Comparison of ENCODE assay signal across 19 mouse cellular contexts in genomic region chr16:38360317-38360716, GRCm38 (mm10). TPM values are rescaled to one million over a fixed set of nuclear protein-coding genes. Genes with fewer than 3 reads are reported as not detected.
DNase-seq lines count a peak whose midpoint lies in the region; ATAC-seq and TF ChIP-seq lines count a peak whose summit lies in the region.
"Had no signal": no experiment of that assay in that cellular context is flagged by ENCODE, and none has a peak within 500 bp of the region (broad histone marks: within the 10 kb centered on the region; RNA-seq: fewer than 3 reads in every experiment).

No protein-coding gene starts in this region.

- H3K27me3 ChIP-seq in intestine, embryonic 15.5 days (replicated peaks) = no peaks in the 10 kb centered on the region
- H3K27me3 ChIP-seq in intestine, postnatal 0 days (replicated peaks; ENCODE audit: control insufficient read depth, insufficient read depth, low read length) = no peaks in the 10 kb centered on the region
- H3K27me3 ChIP-seq in CH12.LX (replicated peaks) = no peaks in the 10 kb centered on the region
- H3K27me3 ChIP-seq: embryonic facial prominence, embryonic 12.5 days; forebrain, embryonic 13.5 days; liver, embryonic 15.5 days; Patski had no signal

- no peak for TF ChIP-seq POLR2A in CH12.LX (IDR thresholded peaks at IDR 0.05; ENCODE audit: low read depth, low read length)

- 0 out of 2 replicates have a peak, but pooled peaks have one; percentile 15 for ATAC-seq in intestine, embryonic 15.5 days
- ATAC-seq in intestine, postnatal 0 days = no peak
- ATAC-seq in megakaryocyte-erythroid progenitor cell, adult 5-6 weeks (replicated peaks; ENCODE audit: low FRiP score, low TSS enrichment, poor library complexity, severe bottlenecking) = peak; percentile 24; the same call in 1 of the 2 replicates
- no peak for ATAC-seq in megakaryocyte, adult 5-6 weeks (ENCODE audit: poor library complexity, severe bottlenecking)
- ATAC-seq: forebrain, embryonic 13.5 days; Patski had no signal

- 0 out of 2 replicates have a peak, but pooled peaks have one; percentile 41 for TF ChIP-seq EP300 in CH12.LX (IDR thresholded peaks at IDR 0.05; ENCODE audit: low read length)

- no peak for TF ChIP-seq CTCF in intestine, postnatal 0 days (IDR thresholded peaks at IDR 0.05; ENCODE audit: low read depth)
- TF ChIP-seq CTCF in CH12.LX (conservative IDR thresholded peaks at IDR 0.05 in 1 of 2, IDR thresholded peaks at IDR 0.05 in 1 of 2; ENCODE audit: low read depth in 2 of 2, low read length in 2 of 2) = no peak

- peak; percentile 90 for DNase-seq in heart, adult 11 months
- DNase-seq in heart, adult 9 months (ENCODE audit: low spot score in 2 of 2) = no peak
- DNase-seq in CH12.LX (ENCODE audit: extremely low read depth) = peak; percentile 48
- no peak for DNase-seq in adipocyte (ENCODE audit: low spot score)
- DNase-seq: adrenal gland, adult 8-10 months; gastrocnemius, postnatal 10 days; kidney, adult 18-20 months; lung, postnatal 36 days; right cerebral cortex, postnatal 14 days had no signal

- H3K36me3 ChIP-seq in intestine, embryonic 15.5 days = no peaks in the 10 kb centered on the region
- H3K36me3 ChIP-seq in intestine, postnatal 0 days (ENCODE audit: control insufficient read depth, insufficient read depth) = peaks cover 4% of the 10 kb centered on the region; the same call in 1 of the 2 replicates
- peaks cover 3 to 49% of the 10 kb centered on the region in 2 experiments for H3K36me3 ChIP-seq in CH12.LX (replicated peaks in 1 of 2; ENCODE audit: control insufficient read depth in 1 of 2, insufficient read depth in 1 of 2, low read length in 1 of 2)
- H3K36me3 ChIP-seq: embryonic facial prominence, embryonic 12.5 days had no signal

- no peak overlapping the region for H3K4me3 ChIP-seq in intestine, embryonic 15.5 days (replicated peaks)
- H3K4me3 ChIP-seq in intestine, postnatal 0 days (ENCODE audit: low read depth, low read length) = no peak overlapping the region
- no peak overlapping the region for H3K4me3 ChIP-seq in CH12.LX (replicated peaks in 1 of 3; ENCODE audit: low read depth in 2 of 3, low read length in 2 of 3, poor library complexity in 1 of 3)
- H3K4me3 ChIP-seq: embryonic facial prominence, embryonic 12.5 days; forebrain, embryonic 13.5 days; liver, embryonic 15.5 days had no signal

- H3K9ac ChIP-seq in intestine, embryonic 15.5 days = no peak overlapping the region
- no peak overlapping the region for H3K9ac ChIP-seq in intestine, postnatal 0 days (ENCODE audit: low read depth, low read length)
- no peak overlapping the region for H3K9ac ChIP-seq in CH12.LX (ENCODE audit: insufficient read depth, low read depth)
- H3K9ac ChIP-seq: embryonic facial prominence, embryonic 12.5 days; forebrain, embryonic 13.5 days; liver, embryonic 15.5 days had no signal

- no peak for TF ChIP-seq RAD21 in CH12.LX (IDR thresholded peaks at IDR 0.05; ENCODE audit: low read depth, low read length)

- H3K9me3 ChIP-seq in intestine, embryonic 15.5 days = no peaks in the 10 kb centered on the region
- H3K9me3 ChIP-seq in intestine, postnatal 0 days (ENCODE audit: control insufficient read depth) = no peaks in the 10 kb centered on the region
- H3K9me3 ChIP-seq in CH12.LX (replicated peaks; ENCODE audit: low read length) = peaks cover 2% of the 10 kb centered on the region
- H3K9me3 ChIP-seq: embryonic facial prominence, embryonic 12.5 days; forebrain, embryonic 13.5 days; liver, embryonic 15.5 days had no signal

- H3K79me2 ChIP-seq in CH12.LX (replicated peaks; ENCODE audit: control insufficient read depth, extremely low read depth, insufficient read depth, poor library complexity, severe bottlenecking) = no peaks in the 10 kb centered on the region; the same call in 1 of the 2 replicates

- H3K4me2 ChIP-seq in intestine, embryonic 15.5 days (replicated peaks) = no peak overlapping the region
- H3K4me2 ChIP-seq in intestine, postnatal 0 days (replicated peaks; ENCODE audit: low read depth) = no peak overlapping the region
- no peak overlapping the region for H3K4me2 ChIP-seq in CH12.LX (ENCODE audit: insufficient read depth, low read depth, poor library complexity, severe bottlenecking)
- H3K4me2 ChIP-seq: embryonic facial prominence, embryonic 12.5 days; forebrain, embryonic 13.5 days; liver, embryonic 15.5 days had no signal

- H3K27ac ChIP-seq in intestine, embryonic 15.5 days = no peak overlapping the region
- H3K27ac ChIP-seq in intestine, postnatal 0 days (ENCODE audit: low read depth, low read length) = no peak overlapping the region
- no peak overlapping the region for H3K27ac ChIP-seq in CH12.LX (ENCODE audit: insufficient read depth, low read depth)
- H3K27ac ChIP-seq: embryonic facial prominence, embryonic 12.5 days; forebrain, embryonic 13.5 days; liver, embryonic 15.5 days had no signal

- dilution Hi-C loops in CH12.LX (cut with MboI; ENCODE audit: extremely low pct_ligation_motif_present, extremely low pct_unique_long_range_greater_than_20kb, low sequenced_read_pairs) = no loop called here

- H3K4me1 ChIP-seq in intestine, embryonic 15.5 days (replicated peaks) = peaks cover 10% of the 10 kb centered on the region; the same call in 1 of the 2 replicates
- H3K4me1 ChIP-seq in intestine, postnatal 0 days (replicated peaks; ENCODE audit: control insufficient read depth, insufficient read depth, low read length) = no peaks in the 10 kb centered on the region
- H3K4me1 ChIP-seq in CH12.LX (ENCODE audit: control insufficient read depth in 1 of 2, insufficient read depth in 2 of 2) = peaks cover 23 to 54% of the 10 kb centered on the region in 2 experiments

- in situ Hi-C loops in CH12.LX (cut with MboI; ENCODE audit: low pct_ligation_motif_present, low pct_unique_long_range_greater_than_20kb, low sequenced_read_pairs) = no loop called here

- 44% methylated on average over 2 of the region's 2 CpGs for WGBS in intestine, embryonic 15.5 days
- 51% methylated on average over 2 of the region's 2 CpGs for WGBS in intestine, postnatal 0 days

TF ChIP-seq in CH12.LX, 34 proteins besides CTCF, POLR2A, EP300 and RAD21 (continues in another document):
- TF ChIP-seq USF1 (IDR thresholded peaks at IDR 0.05; ENCODE audit: low read depth, low read length) (peak; percentile 62), USF2 (conservative IDR thresholded peaks at IDR 0.05; ENCODE audit: low read depth, low read length) (peak; percentile 64), KAT2A (IDR thresholded peaks at IDR 0.05; ENCODE audit: insufficient replicate concordance, low read length) (no peak), TCF12 (IDR thresholded peaks at IDR 0.05; ENCODE audit: low read depth, low read length) (peak; percentile 88), ETS1 (conservative IDR thresholded peaks at IDR 0.05; ENCODE audit: low read depth, low read length) (peak; percentile 85), CHD2 (IDR thresholded peaks at IDR 0.05; ENCODE audit: low read length) (no peak), TBP (conservative IDR thresholded peaks at IDR 0.05; ENCODE audit: low read depth, low read length) (no peak), PAX5 (IDR thresholded peaks at IDR 0.05; ENCODE audit: low read length) (no peak), GABPA (IDR thresholded peaks at IDR 0.05; ENCODE audit: insufficient replicate concordance, low read depth, low read length) (no peak)

RNA-seq across cellular contexts. Expression of gene Popdc2, which starts 1.7 kb away (rescaled TPM):
- 14.8 and 15.4 TPM in 2 replicates for polyA plus RNA-seq in intestine, embryonic 15.5 days (2015; fragmentation: Nextera tagmentation; extraction: Ambion mirVana)
- polyA plus RNA-seq in intestine, postnatal 0 days (2015; fragmentation: Nextera tagmentation; extraction: Ambion mirVana) = 16.6 and 16.9 TPM in 2 replicates
- 1.0 and 3.6 TPM in 2 replicates for total RNA-seq in CH12.LX (2012; rRNA removed)
- 0.17 and 0.30 TPM in 2 replicates for total RNA-seq in CH12.LX (2014; rRNA removed)
- 0.35 and 1.1 TPM in 2 replicates for polyA plus RNA-seq in CH12.LX (2012; ENCODE audit: insufficient read length, low read depth)
- total RNA-seq in megakaryocyte-erythroid progenitor cell, adult 5-6 weeks (2014; fragmentation: Nextera tagmentation) = 10.0 and 10.1 TPM in 2 replicates
- total RNA-seq in megakaryocyte-erythroid progenitor cell, adult 5-6 weeks (2017) = 3.1 TPM in 1 of 2 replicates, not detected in the other
- 0.38 and 3.9 TPM in 2 replicates for total RNA-seq in megakaryocyte, adult 5-6 weeks (2015)
- total RNA-seq in megakaryocyte, adult 5-6 weeks (2017) = 1.8 TPM in 1 of 2 replicates, not detected in the other

RNA-seq across cellular contexts. Expression of gene Gm21987, which starts 13.5 kb away (rescaled TPM):
- 0.53 TPM in 1 of 2 replicates, not detected in the other for polyA plus RNA-seq in intestine, embryonic 15.5 days (2015; fragmentation: Nextera tagmentation; extraction: Ambion mirVana)
- 0.38 TPM in 1 of 2 replicates, not detected in the other for polyA plus RNA-seq in intestine, postnatal 0 days (2015; fragmentation: Nextera tagmentation; extraction: Ambion mirVana)
- total RNA-seq in CH12.LX (2012; rRNA removed) (0.42 TPM in 1 of 2 replicates, not detected in the other), CH12.LX (2014; rRNA removed) (not detected in 2 replicates)
- polyA plus RNA-seq in CH12.LX (2012; ENCODE audit: insufficient read length, low read depth) = 0.87 TPM in 1 of 2 replicates, not detected in the other
- total RNA-seq in megakaryocyte-erythroid progenitor cell, adult 5-6 weeks (2014; fragmentation: Nextera tagmentation) = not detected in 2 replicates
- total RNA-seq in megakaryocyte-erythroid progenitor cell, adult 5-6 weeks (2017) = not detected in 2 replicates
- total RNA-seq in megakaryocyte, adult 5-6 weeks (2015) = not detected in 2 replicates
- not detected in 2 replicates for total RNA-seq in megakaryocyte, adult 5-6 weeks (2017)
- total RNA-seq: gastrocnemius, postnatal 10 days; neutrophil, adult 5-6 weeks had no signal
- polyA plus RNA-seq: embryonic facial prominence, embryonic 12.5 days; forebrain, embryonic 13.5 days; liver, embryonic 15.5 days; Patski; stomach, embryonic 14.5 days had no signal

RNA-seq across cellular contexts. Expression of gene Cox17, which starts 13.5 kb away (rescaled TPM):
- 233 TPM in 2 replicates for polyA plus RNA-seq in intestine, embryonic 15.5 days (2015; fragmentation: Nextera tagmentation; extraction: Ambion mirVana)
- polyA plus RNA-seq in intestine, postnatal 0 days (2015; fragmentation: Nextera tagmentation; extraction: Ambion mirVana) = 557 and 587 TPM in 2 replicates
- total RNA-seq in CH12.LX (2012; rRNA removed) (643 and 706 TPM in 2 replicates), CH12.LX (2014; rRNA removed) (410 and 438 TPM in 2 replicates)
- polyA plus RNA-seq in CH12.LX (2012; ENCODE audit: insufficient read length, low read depth) = 533 and 622 TPM in 2 replicates
- 228 and 369 TPM in 2 replicates for total RNA-seq in megakaryocyte-erythroid progenitor cell, adult 5-6 weeks (2014; fragmentation: Nextera tagmentation)
- 465 and 506 TPM in 2 replicates for total RNA-seq in megakaryocyte-erythroid progenitor cell, adult 5-6 weeks (2017)
- total RNA-seq in megakaryocyte, adult 5-6 weeks (2015) = 89.3 and 106 TPM in 2 replicates
- 210 and 268 TPM in 2 replicates for total RNA-seq in megakaryocyte, adult 5-6 weeks (2017)

RNA-seq across cellular contexts. Expression of gene Maats1, which starts 18.4 kb away (rescaled TPM):
- 0.08 and 0.18 TPM in 2 replicates for polyA plus RNA-seq in intestine, embryonic 15.5 days (2015; fragmentation: Nextera tagmentation; extraction: Ambion mirVana)
- polyA plus RNA-seq in intestine, postnatal 0 days (2015; fragmentation: Nextera tagmentation; extraction: Ambion mirVana) = 0.88 and 1.0 TPM in 2 replicates
- 3.9 TPM in 2 replicates for total RNA-seq in CH12.LX (2012; rRNA removed)
- total RNA-seq in CH12.LX (2014; rRNA removed) = 1.7 and 1.9 TPM in 2 replicates
- polyA plus RNA-seq in CH12.LX (2012; ENCODE audit: insufficient read length, low read depth) = 2.0 and 2.9 TPM in 2 replicates
- total RNA-seq in megakaryocyte-erythroid progenitor cell, adult 5-6 weeks (2014; fragmentation: Nextera tagmentation) = not detected in 2 replicates
- 0.04 and 0.66 TPM in 2 replicates for total RNA-seq in megakaryocyte-erythroid progenitor cell, adult 5-6 weeks (2017)
- not detected in 2 replicates for total RNA-seq in megakaryocyte, adult 5-6 weeks (2015)
- total RNA-seq in megakaryocyte, adult 5-6 weeks (2017) = not detected in 2 replicates
- total RNA-seq: neutrophil, adult 5-6 weeks had no signal
- polyA plus RNA-seq: stomach, embryonic 14.5 days had no signal

Comparison
In these comparisons a context has a peak if more than half of its experiments do, and no peak if none do; other contexts are left out.
1. DNase-seq: peak in heart, adult 11 months (single experiment) and CH12.LX (single experiment); none in heart, adult 9 months (0 of 2) and adipocyte (single experiment).
2. ATAC-seq: peak in intestine, embryonic 15.5 days (single experiment) and megakaryocyte-erythroid progenitor cell, adult 5-6 weeks (single experiment); none in intestine, postnatal 0 days (single experiment) and megakaryocyte, adult 5-6 weeks (single experiment).